Mouse (Mus musculus): ENCODE data around the gene Tnfrsf13c. TPM values are rescaled to one million over a fixed set of nuclear protein-coding genes. Genes with fewer than 3 reads are reported as not detected.

The Tnfrsf13c gene
- polyA plus RNA-seq, 1 experiment from 2014 or later: not detected

GRCm38 (mm10) chr15:82232651-82233050, 8.5 kb upstream of the Tnfrsf13c start:
- H3K4me3 ChIP-seq (ENCODE audit: low read length): no peak overlapping the region
- 56% methylated on average over 4 of the region's 4 CpGs for WGBS
- ATAC-seq (ENCODE audit: low read depth): no peak
- no peak overlapping the region for H3K9ac ChIP-seq (ENCODE audit: low read length)
- no peaks in the 10 kb centered on the region; the same call in 1 of the 2 replicates for H3K4me1 ChIP-seq (replicated peaks; ENCODE audit: control insufficient read depth, insufficient read depth, low read length)
- no peaks in the 10 kb centered on the region for H3K27me3 ChIP-seq (ENCODE audit: control insufficient read depth, insufficient read depth, low read depth, low read length)
- H3K36me3 ChIP-seq (ENCODE audit: control insufficient read depth, insufficient read depth, low read length): no peaks in the 10 kb centered on the region
- H3K27ac ChIP-seq (ENCODE audit: low read length): no peak overlapping the region
- H3K4me2 ChIP-seq (ENCODE audit: low read depth, low read length): no peak overlapping the region
- H3K9me3 ChIP-seq (ENCODE audit: control insufficient read depth, low read length): no peaks in the 10 kb centered on the region

DNA sequence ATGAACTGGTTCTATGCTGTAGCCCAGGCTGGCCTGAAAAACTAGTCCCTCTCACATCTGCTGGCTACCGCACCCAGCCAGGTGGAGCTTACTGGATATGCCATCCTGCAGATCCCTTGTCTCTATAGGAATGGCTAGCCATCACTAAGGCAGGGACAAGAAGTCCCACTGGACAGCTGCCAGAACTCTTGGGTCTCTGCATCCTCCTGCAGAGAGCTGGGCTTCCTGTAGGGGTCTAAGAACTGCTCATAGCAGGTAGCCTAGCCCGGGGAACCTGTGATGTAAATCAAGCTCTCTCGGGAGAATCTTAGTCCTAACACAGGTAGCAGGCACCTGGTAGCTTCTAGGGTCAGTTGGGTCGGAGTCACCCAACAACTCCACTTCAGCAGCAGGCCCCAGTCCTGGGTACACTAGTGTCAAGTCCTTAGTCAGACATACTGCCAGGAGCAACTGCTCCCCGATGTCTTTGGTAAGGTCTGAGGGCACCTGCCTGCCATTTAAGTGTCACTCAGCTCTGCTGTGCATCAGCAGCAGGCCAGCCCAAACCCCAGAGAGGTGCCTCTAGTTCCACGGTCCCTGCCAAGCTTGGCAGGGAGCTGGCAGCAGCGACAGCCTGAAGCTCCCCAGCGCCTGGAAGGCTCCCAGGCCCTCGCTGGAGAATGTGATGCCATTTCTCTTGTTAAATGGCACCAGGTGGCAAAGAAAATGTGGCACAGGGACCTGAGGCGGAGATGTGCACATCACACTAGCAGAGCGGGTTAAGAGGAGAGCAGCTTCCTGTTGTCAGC, 7.6 kb upstream of the Tnfrsf13c start:
- Histone ChIP-seq H3K27ac (ENCODE audit: low read length) (no peak overlapping the region), H3K4me1 (replicated peaks; ENCODE audit: control insufficient read depth, insufficient read depth, low read length) (no peaks in the 10 kb centered on the region; the same call in 1 of the 2 replicates), H3K27me3 (ENCODE audit: control insufficient read depth, insufficient read depth, low read depth, low read length) (no peaks in the 10 kb centered on the region), H3K4me3 (ENCODE audit: low read length) (no peak overlapping the region), H3K36me3 (ENCODE audit: control insufficient read depth, insufficient read depth, low read length) (no peaks in the 10 kb centered on the region), H3K9me3 (ENCODE audit: control insufficient read depth, low read length) (no peaks in the 10 kb centered on the region), H3K9ac (ENCODE audit: low read length) (no peak overlapping the region), H3K4me2 (ENCODE audit: low read depth, low read length) (no peak overlapping the region)
- WGBS: 60% methylated on average over 11 of the region's 11 CpGs
- ATAC-seq (ENCODE audit: low read depth): no peak

DNA sequence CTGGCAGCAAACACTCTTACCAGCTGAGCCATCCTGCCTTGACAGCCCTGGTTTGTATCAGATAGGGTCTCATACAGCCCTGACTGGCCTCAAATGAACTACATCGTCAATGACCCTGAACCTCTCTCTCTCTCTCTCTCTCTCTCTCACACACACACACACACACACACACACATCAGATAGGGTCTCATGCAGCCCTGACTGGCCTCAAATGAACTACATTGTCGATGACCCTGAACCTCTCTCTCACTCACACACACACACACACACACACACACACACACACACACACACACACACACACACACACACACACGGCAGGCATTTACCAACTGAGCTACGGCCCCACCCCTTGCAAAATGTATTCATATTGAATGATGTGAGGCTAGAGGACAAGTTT, 6.9 kb upstream of the Tnfrsf13c start:
- no peaks in the 10 kb centered on the region; the same call in 1 of the 2 replicates for H3K4me1 ChIP-seq (replicated peaks; ENCODE audit: control insufficient read depth, insufficient read depth, low read length)
- H3K36me3 ChIP-seq (ENCODE audit: control insufficient read depth, insufficient read depth, low read length): no peaks in the 10 kb centered on the region
- whole genome bisulfite sequencing: 56% methylated on average over 4 of the region's 4 CpGs
- no peak overlapping the region for H3K9ac ChIP-seq (ENCODE audit: low read length)
- no peaks in the 10 kb centered on the region for H3K9me3 ChIP-seq (ENCODE audit: control insufficient read depth, low read length)
- H3K4me2 ChIP-seq (ENCODE audit: low read depth, low read length): no peak overlapping the region
- H3K27me3 ChIP-seq (ENCODE audit: control insufficient read depth, insufficient read depth, low read depth, low read length): no peaks in the 10 kb centered on the region
- H3K27ac ChIP-seq (ENCODE audit: low read length): no peak overlapping the region
- no peak; the same call in 1 of the 2 replicates for ATAC-seq (ENCODE audit: low read depth)
- H3K4me3 ChIP-seq (ENCODE audit: low read length): no peak overlapping the region

- Histone ChIP-seq H3K27ac (ENCODE audit: low read length) (no peak overlapping the region), H3K9me3 (ENCODE audit: control insufficient read depth, low read length) (no peaks in the 10 kb centered on the region), H3K4me2 (ENCODE audit: low read depth, low read length) (no peak overlapping the region), H3K9ac (ENCODE audit: low read length) (no peak overlapping the region), H3K36me3 (ENCODE audit: control insufficient read depth, insufficient read depth, low read length) (no peaks in the 10 kb centered on the region), H3K4me1 (replicated peaks; ENCODE audit: control insufficient read depth, insufficient read depth, low read length) (no peaks in the 10 kb centered on the region; the same call in 1 of the 2 replicates), H3K4me3 (ENCODE audit: low read length) (no peak overlapping the region), H3K27me3 (ENCODE audit: control insufficient read depth, insufficient read depth, low read depth, low read length) (peaks cover 2% of the 10 kb centered on the region)
- ATAC-seq (ENCODE audit: low read depth): no peak
- 75% methylated on average over 6 of the region's 6 CpGs for WGBS
These were observed 6.0 kb upstream of the Tnfrsf13c start for GRCm38 (mm10) chr15:82230098-82230611.

DNA sequence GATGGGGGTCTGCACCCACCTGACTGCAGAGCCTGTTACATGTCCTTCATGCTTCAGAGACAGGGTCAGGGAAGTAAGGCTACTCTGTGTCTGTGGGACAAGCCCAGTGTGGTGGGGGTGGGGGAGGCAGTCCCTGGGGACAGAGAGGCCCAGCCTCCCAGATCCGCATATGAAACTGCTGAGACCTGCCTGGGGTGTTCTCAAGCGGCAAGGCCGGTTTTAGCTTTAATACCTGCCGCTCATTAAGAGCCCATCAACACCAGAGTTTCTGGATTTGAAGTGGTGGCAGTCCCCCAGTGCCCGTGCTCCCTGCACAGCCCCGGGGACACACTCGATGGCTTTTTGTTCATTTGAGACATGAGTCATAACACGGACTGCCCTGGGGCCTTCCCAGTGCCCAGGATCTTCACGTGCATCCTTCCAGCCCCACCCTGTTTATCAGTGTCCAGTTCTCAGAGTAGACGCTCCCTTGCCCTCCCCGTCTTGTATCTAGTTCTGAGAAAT, 5.4 kb upstream of the Tnfrsf13c start:
- Histone ChIP-seq H3K4me1 (replicated peaks; ENCODE audit: control insufficient read depth, insufficient read depth, low read length) (no peaks in the 10 kb centered on the region; the same call in 1 of the 2 replicates), H3K4me2 (ENCODE audit: low read depth, low read length) (no peak overlapping the region), H3K27me3 (ENCODE audit: control insufficient read depth, insufficient read depth, low read depth, low read length) (peaks cover 7% of the 10 kb centered on the region), H3K27ac (ENCODE audit: low read length) (no peak overlapping the region), H3K9me3 (ENCODE audit: control insufficient read depth, low read length) (no peaks in the 10 kb centered on the region), H3K36me3 (ENCODE audit: control insufficient read depth, insufficient read depth, low read length) (no peaks in the 10 kb centered on the region), H3K9ac (ENCODE audit: low read length) (no peak overlapping the region), H3K4me3 (ENCODE audit: low read length) (no peak overlapping the region)
- 41% methylated on average over 11 of the region's 11 CpGs for WGBS
- peak; percentile 46 for ATAC-seq (ENCODE audit: low read depth)

DNA sequence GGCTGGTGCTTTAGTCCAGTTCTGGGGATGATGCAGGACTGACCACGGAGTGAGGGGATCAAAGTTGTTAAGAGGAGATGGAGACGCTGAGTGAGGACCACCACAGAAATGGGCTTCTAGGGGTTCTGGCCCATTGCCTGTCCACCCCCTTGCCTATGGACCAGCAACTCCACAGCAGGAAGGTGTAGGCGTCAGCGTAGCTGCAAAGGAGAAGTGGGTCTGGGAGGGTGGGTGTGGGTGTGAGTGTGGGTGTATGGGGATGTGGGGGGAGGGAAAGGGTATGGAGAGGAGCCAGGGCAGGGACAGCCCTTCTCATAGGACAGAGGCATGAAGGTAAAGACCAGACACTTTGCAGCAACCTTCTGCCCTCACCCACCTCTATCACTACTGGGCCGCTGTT, 1.6 kb upstream of the Tnfrsf13c start:
- no peak overlapping the region for H3K9ac ChIP-seq (ENCODE audit: low read length)
- H3K36me3 ChIP-seq (ENCODE audit: control insufficient read depth, insufficient read depth, low read length): no peaks in the 10 kb centered on the region
- WGBS: 75% methylated on average over 5 of the region's 5 CpGs
- H3K27ac ChIP-seq (ENCODE audit: low read length): no peak overlapping the region
- H3K9me3 ChIP-seq (ENCODE audit: control insufficient read depth, low read length): no peaks in the 10 kb centered on the region
- no peak overlapping the region for H3K4me2 ChIP-seq (ENCODE audit: low read depth, low read length)
- peaks cover 6% of the 10 kb centered on the region for H3K4me1 ChIP-seq (replicated peaks; ENCODE audit: control insufficient read depth, insufficient read depth, low read length)
- ATAC-seq (ENCODE audit: low read depth): no peak
- H3K27me3 ChIP-seq (ENCODE audit: control insufficient read depth, insufficient read depth, low read depth, low read length): peaks cover 19% of the 10 kb centered on the region
- H3K4me3 ChIP-seq (ENCODE audit: low read length): no peak overlapping the region

- Histone ChIP-seq H3K9ac (ENCODE audit: low read length) (no peak overlapping the region), H3K4me2 (ENCODE audit: low read depth, low read length) (peak overlapping the region; percentile 66), H3K9me3 (ENCODE audit: control insufficient read depth, low read length) (no peaks in the 10 kb centered on the region), H3K36me3 (ENCODE audit: control insufficient read depth, insufficient read depth, low read length) (no peaks in the 10 kb centered on the region), H3K27ac (ENCODE audit: low read length) (no peak overlapping the region), H3K27me3 (ENCODE audit: control insufficient read depth, insufficient read depth, low read depth, low read length) (peaks cover 22% of the 10 kb centered on the region), H3K4me3 (ENCODE audit: low read length) (no peak overlapping the region), H3K4me1 (replicated peaks; ENCODE audit: control insufficient read depth, insufficient read depth, low read length) (peaks cover 6% of the 10 kb centered on the region)
- WGBS: 35% methylated on average over 7 of the region's 7 CpGs
- no peak; the same call in 1 of the 2 replicates for ATAC-seq (ENCODE audit: low read depth)
These were observed 540 bp upstream of the Tnfrsf13c start for GRCm38 (mm10) chr15:82224602-82225215.

DNA sequence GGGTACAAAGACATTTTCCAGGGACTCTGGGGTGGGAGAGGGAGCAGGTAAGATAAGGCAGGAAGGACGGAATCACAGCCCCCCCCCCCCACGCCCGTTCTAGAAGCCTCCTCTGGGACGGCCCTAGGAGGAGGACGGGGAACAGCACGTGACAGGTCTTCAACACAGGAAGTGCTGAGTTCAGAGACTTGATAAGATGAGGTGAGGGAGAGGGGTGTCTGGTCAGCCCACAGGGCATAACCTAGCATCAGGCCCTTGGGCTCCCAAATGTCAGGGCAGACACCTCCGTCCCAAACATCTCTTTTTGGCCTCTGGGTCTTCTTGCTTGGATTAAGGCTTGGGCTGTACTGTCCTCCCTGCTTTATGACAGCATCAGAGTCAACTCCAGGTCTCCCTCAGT, 918 bp downstream of the Tnfrsf13c start:
- Histone ChIP-seq H3K27ac (ENCODE audit: low read length) (no peak overlapping the region), H3K4me1 (replicated peaks; ENCODE audit: control insufficient read depth, insufficient read depth, low read length) (peaks cover 6% of the 10 kb centered on the region), H3K4me3 (ENCODE audit: low read length) (no peak overlapping the region), H3K36me3 (ENCODE audit: control insufficient read depth, insufficient read depth, low read length) (no peaks in the 10 kb centered on the region), H3K9ac (ENCODE audit: low read length) (no peak overlapping the region), H3K9me3 (ENCODE audit: control insufficient read depth, low read length) (no peaks in the 10 kb centered on the region), H3K4me2 (ENCODE audit: low read depth, low read length) (no peak overlapping the region), H3K27me3 (ENCODE audit: control insufficient read depth, insufficient read depth, low read depth, low read length) (peaks cover 22% of the 10 kb centered on the region)
- 19% methylated on average over 7 of the region's 7 CpGs for WGBS
- no peak for ATAC-seq (ENCODE audit: low read depth)

DNA sequence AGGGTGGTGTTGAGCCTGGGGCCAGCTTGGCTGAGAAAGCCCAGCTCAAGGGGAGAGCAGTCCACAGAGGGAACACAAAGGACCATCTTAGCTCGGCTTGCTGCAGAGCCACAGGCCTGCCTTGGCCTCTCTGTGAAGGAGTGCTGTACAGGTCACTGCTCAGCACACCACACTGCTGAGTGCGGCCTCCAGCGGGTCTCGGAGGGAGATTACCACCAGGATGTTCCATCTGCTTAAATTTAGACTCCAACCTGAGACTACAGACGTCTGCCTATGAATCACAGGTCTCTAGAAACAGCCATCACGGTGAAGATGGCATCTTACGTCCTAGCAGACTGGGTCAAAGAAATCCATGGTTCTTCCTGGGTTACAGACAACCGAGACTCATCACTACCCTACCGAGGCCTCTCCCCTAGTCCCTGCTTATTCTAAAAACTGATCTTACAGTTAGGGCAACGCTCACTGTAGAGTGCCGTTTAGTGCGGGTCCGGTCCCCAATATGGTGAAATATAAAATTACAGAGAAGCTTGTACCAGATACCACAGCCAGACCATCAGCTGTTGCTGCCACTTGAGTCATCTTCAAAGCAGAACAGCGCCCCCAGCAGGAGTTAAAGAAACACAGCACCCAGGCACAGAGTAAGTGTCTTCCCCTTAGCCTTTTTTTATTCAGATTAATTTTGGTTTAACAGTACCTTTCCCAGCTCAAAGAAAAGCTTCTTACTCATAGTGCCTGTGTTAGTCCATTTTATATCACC, 2.9 kb downstream of the Tnfrsf13c start:
- no peak for ATAC-seq (ENCODE audit: low read depth)

More for the DNA sequence above, 2.9 kb downstream of the Tnfrsf13c start:
- H3K27me3 ChIP-seq (ENCODE audit: control insufficient read depth, insufficient read depth, low read depth, low read length): peaks cover 34% of the 10 kb centered on the region
- no peak overlapping the region for H3K9ac ChIP-seq (ENCODE audit: low read length)
- H3K36me3 ChIP-seq (ENCODE audit: control insufficient read depth, insufficient read depth, low read length): no peaks in the 10 kb centered on the region
- peaks cover 6% of the 10 kb centered on the region for H3K4me1 ChIP-seq (replicated peaks; ENCODE audit: control insufficient read depth, insufficient read depth, low read length)
- H3K9me3 ChIP-seq (ENCODE audit: control insufficient read depth, low read length): no peaks in the 10 kb centered on the region
- WGBS: 71% methylated on average over 14 of the region's 14 CpGs
- H3K27ac ChIP-seq (ENCODE audit: low read length): no peak overlapping the region
- H3K4me2 ChIP-seq (ENCODE audit: low read depth, low read length): no peak overlapping the region
- H3K4me3 ChIP-seq (ENCODE audit: low read length): no peak overlapping the region

Data from lung, embryonic 16.5 days (tissue).